Mouse (Mus musculus) liver, embryonic 14.5 days (tissue): Measurements from ENCODE around the gene Alox12. TPM values are rescaled to one million over a fixed set of nuclear protein-coding genes. Genes with fewer than 3 reads are reported as not detected.
A peak's percentile ranks its signal among the peaks of the same experiment; 100 is the strongest.

ENCODE experiments used
- ATAC-seq: fragments of 200-750 bp; cut with Nextera tagmentation; 2 replicates; pipeline ENCODE4 v1.8.0; 2017; ENCODE audit warnings: moderate number of reproducible peaks, mild to moderate bottlenecking, moderate library complexity; ENCODE audit not compliant: insufficient read depth
- DNase-seq, 3 experiments: peaks; one replicate each; pipeline ENCODE4 v3.0.0-alpha.2; 2012 to 2013; ENCODE audit warnings: low read depth in 3 of 3, low spot score in 3 of 3
- H3K27ac ChIP-seq: fragments of 300-500 bp; sonication (generic); 2 replicates; pipeline ENCODE4 v1.5.1; 2014; ENCODE audit warnings: moderate library complexity, mild to moderate bottlenecking, control low read depth, inconsistent platforms
- H3K27me3 ChIP-seq: fragments of 300-500 bp; sonication (generic); 2 replicates; pipeline ENCODE4 v1.6.1; 2014; ENCODE audit warnings: mild to moderate bottlenecking, low read length, moderate library complexity; ENCODE audit not compliant: control insufficient read depth, insufficient read depth
- H3K36me3 ChIP-seq: fragments of 300-500 bp; sonication (generic); replicated peaks from 2 replicates; pipeline ENCODE4 v1.6.1; 2014; ENCODE audit warnings: low read depth; ENCODE audit not compliant: control insufficient read depth, insufficient read depth
- H3K4me1 ChIP-seq, 2 experiments: fragments of 200-500 bp in 1 of 2; fragments of 300-500 bp in 1 of 2; sonication (generic) in 1 of 2; replicated peaks; 2 replicates each; pipeline ENCODE4 v1.6.1; 2012 to 2014; ENCODE audit warnings: antibody characterized with exemption in 1 of 2, inconsistent platforms in 1 of 2, low read length in 1 of 2; ENCODE audit not compliant: control insufficient read depth in 2 of 2, insufficient read depth in 2 of 2
- H3K4me2 ChIP-seq: fragments of 300-500 bp; sonication (generic); 2 replicates; pipeline ENCODE4 v1.6.1; 2014; ENCODE audit warnings: low read depth, mild to moderate bottlenecking, control low read depth, moderate library complexity
- H3K4me3 ChIP-seq, 2 experiments: fragments of 200-500 bp in 1 of 2; fragments of 300-500 bp in 1 of 2; sonication (generic) in 1 of 2; 2 replicates each; pipeline ENCODE4 v1.5.1; 2012 to 2014; ENCODE audit warnings: low read depth in 2 of 2, low read length in 2 of 2, mild to moderate bottlenecking in 2 of 2, control low read depth in 1 of 2, inconsistent platforms in 1 of 2, moderate library complexity in 1 of 2; ENCODE audit not compliant: insufficient read depth in 1 of 2
- H3K9ac ChIP-seq: fragments of 300-500 bp; sonication (generic); replicated peaks from 2 replicates; pipeline ENCODE4 v1.6.1; 2014; ENCODE audit warnings: mild to moderate bottlenecking, control low read depth, moderate library complexity
- H3K9me3 ChIP-seq: fragments of 300-500 bp; sonication (generic); 2 replicates; pipeline ENCODE4 v1.6.1; 2016; ENCODE audit warnings: low read length, mixed read lengths; ENCODE audit not compliant: control insufficient read depth
- CTCF ChIP-seq: IDR thresholded peaks from 2 replicates; pipeline ENCODE4 v1.5.1; 2016; ENCODE audit warnings: antibody characterized with exemption, low read depth, control low read depth
- EP300 ChIP-seq: IDR thresholded peaks from 2 replicates; pipeline ENCODE4 v1.6.1; 2016; ENCODE audit warnings: antibody characterized with exemption, low read depth
- WGBS: fragments of 180-500 bp; shearing (Covaris S2); extraction: QIAGEN DNeasy Blood & Tissue Kit; methylation state at CpG from one replicate; pipeline ENCODE4 v1.1.7; 2014; ENCODE audit not compliant: insufficient replicate concordance; 5-methylcytosine and 5-hydroxymethylcytosine counted together
- polyA plus RNA-seq, 2 experiments: library from polyadenylated mRNA; depleted of rRNA in 1 of 2; stranded (reverse) in 1 of 2; unstranded in 1 of 2; fragments of >200 nt; fragmentation: Nextera tagmentation in 1 of 2; extraction: Ambion mirVana in 1 of 2; gene quantifications; 2 replicates each; pipeline versions ENCODE4 v1.2.1 to v1.2.3; 2012 to 2014

The Alox12 gene
- polyA plus RNA-seq, 2 experiments, result 11.2 to 13.6 TPM

GRCm38 (mm10) chr11:70247136-70247845 is 7.9 kb downstream of the Alox12 start:
- Histone ChIP-seq H3K4me3 (no peak overlapping the region), H3K27ac (no peak overlapping the region), H3K36me3 (no peaks in the 10 kb centered on the region), H3K4me1 (0 out of 4 replicates have a peak, but pooled peaks cover 0 to 2% of the 10 kb centered on the region in 2 experiments), H3K9me3 (no peaks in the 10 kb centered on the region), H3K27me3 (no peaks in the 10 kb centered on the region), H3K4me2 (no peak overlapping the region), H3K9ac (no peak overlapping the region)
- WGBS, result 39% methylated on average over 9 of the region's 9 CpGs
- peak in 2 of 3 experiments; percentile 52 to 63 for DNase-seq
- TF ChIP-seq CTCF (peak; percentile 89), EP300 (no peak)
- ATAC-seq, result no peak

- DNase-seq (no peak), ATAC-seq (no peak)
- H3K9me3 ChIP-seq, result no peaks in the 10 kb centered on the region
- WGBS, result 54% methylated on average over 11 of the region's 11 CpGs
- no peak overlapping the region for H3K27ac ChIP-seq
- no peaks in the 10 kb centered on the region for H3K36me3 ChIP-seq
- no peak overlapping the region for H3K4me3 ChIP-seq
- H3K4me2 ChIP-seq, result no peak overlapping the region
- TF ChIP-seq EP300 (no peak), CTCF (no peak)
- no peaks in the 10 kb centered on the region for H3K27me3 ChIP-seq
- H3K4me1 ChIP-seq, result peaks cover 10 to 11% of the 10 kb centered on the region in 2 experiments
- H3K9ac ChIP-seq, result no peak overlapping the region
Measured at GRCm38 (mm10) chr11:70242591-70242990, 12.6 kb downstream of the Alox12 start.

GRCm38 (mm10) chr11:70239541-70240279 is 15.4 kb downstream of the Alox12 start, which contains the start of the genes Gm21988 and Rnasek:
Gm21988 (minus strand) TSS chr11:70239830.
Rnasek (minus strand) TSS chr11:70239842.
- ATAC-seq (peak; percentile 29), DNase-seq (peak; percentile 76 to 79 (median 77))
- WGBS, result under 1% methylated on average over 32 of the region's 35 CpGs
- Histone ChIP-seq H3K27ac (peak within 1 kb of the TSS; percentile 96), H3K9me3 (no peaks in the 10 kb centered on the region), H3K4me2 (peak within 1 kb of the TSS; percentile 99), H3K4me3 (peak within 1 kb of the TSS; percentile 86 to 87), H3K4me1 (peaks cover 15 to 28% of the 10 kb centered on the region in 2 experiments), H3K27me3 (no peaks in the 10 kb centered on the region), H3K9ac (peak within 1 kb of the TSS; percentile 96), H3K36me3 (peaks cover 5% of the 10 kb centered on the region)
- TF ChIP-seq EP300 (peak; percentile 45; the same call in 1 of the 2 replicates), CTCF (no peak)

GRCm38 (mm10) chr11:70238591-70239440 is 16.3 kb downstream of the Alox12 start:
- peak overlapping the region; percentile 99 for H3K4me2 ChIP-seq
- peak overlapping the region; percentile 96 for H3K27ac ChIP-seq
- DNase-seq (peak in 1 of 3 experiments; percentile 50), ATAC-seq (no peak)
- H3K9ac ChIP-seq, result peak overlapping the region; percentile 96
- peaks cover 15 to 28% of the 10 kb centered on the region in 2 experiments for H3K4me1 ChIP-seq
- TF ChIP-seq EP300 (no peak), CTCF (no peak)
- H3K9me3 ChIP-seq, result no peaks in the 10 kb centered on the region
- peak overlapping the region; percentile 86 to 87 for H3K4me3 ChIP-seq
- H3K27me3 ChIP-seq, result no peaks in the 10 kb centered on the region
- 7% methylated on average over 23 of the region's 23 CpGs for WGBS
- peaks cover 5% of the 10 kb centered on the region for H3K36me3 ChIP-seq
